Mouse (Mus musculus) kidney, postnatal 0 days (tissue): ENCODE measurements around the gene Scd2. TPM values are rescaled to one million over a fixed set of nuclear protein-coding genes. Genes with fewer than 3 reads are reported as not detected.
A peak's percentile ranks its signal among the peaks of the same experiment; 100 is the strongest.

ENCODE experiments used
- ATAC-seq: fragments of 200-750 bp; cut with Nextera tagmentation; replicated peaks from 2 replicates; pipeline ENCODE4 v1.8.0; 2017; ENCODE audit warnings: low read depth, moderate number of reproducible peaks, moderate TSS enrichment, moderate library complexity; ENCODE audit not compliant: low FRiP score
- DNase-seq: peaks from one replicate; pipeline ENCODE4 v3.0.0-alpha.2; 2016; ENCODE audit warnings: low spot score
- H3K27ac ChIP-seq: fragments of 300-500 bp; sonication (generic); 2 replicates; pipeline ENCODE4 v1.5.1; 2014; ENCODE audit warnings: mild to moderate bottlenecking
- H3K27me3 ChIP-seq: fragments of 300-500 bp; sonication (generic); 2 replicates; pipeline ENCODE4 v1.6.1; 2014; ENCODE audit warnings: low read length, mixed read lengths; ENCODE audit not compliant: insufficient read depth
- H3K36me3 ChIP-seq: fragments of 300-500 bp; sonication (generic); 2 replicates; pipeline ENCODE4 v1.6.1; 2014; ENCODE audit warnings: low read length, mixed read lengths; ENCODE audit not compliant: insufficient read depth
- H3K4me1 ChIP-seq: fragments of 300-500 bp; sonication (generic); replicated peaks from 2 replicates; pipeline ENCODE4 v1.6.1; 2014; ENCODE audit warnings: antibody characterized with exemption, low read length, mixed read lengths; ENCODE audit not compliant: insufficient read depth
- H3K4me2 ChIP-seq: fragments of 300-500 bp; sonication (generic); 2 replicates; pipeline ENCODE4 v1.6.1; 2014; ENCODE audit warnings: mild to moderate bottlenecking, low read length, moderate library complexity, mixed read lengths
- H3K4me3 ChIP-seq: fragments of 300-500 bp; sonication (generic); replicated peaks from 2 replicates; pipeline ENCODE4 v1.5.1; 2014; ENCODE audit warnings: low read depth, low read length
- H3K9ac ChIP-seq: fragments of 300-500 bp; sonication (generic); 2 replicates; pipeline ENCODE4 v1.6.1; 2014; ENCODE audit warnings: low read depth, low read length
- H3K9me3 ChIP-seq: fragments of 300-500 bp; sonication (generic); replicated peaks from 2 replicates; pipeline ENCODE4 v1.6.1; 2016; ENCODE audit warnings: low read length, inconsistent platforms, mixed read lengths
- CTCF ChIP-seq: IDR thresholded peaks from 2 replicates; pipeline ENCODE4 v1.5.1; 2016; ENCODE audit warnings: antibody characterized with exemption, low read depth, mild to moderate bottlenecking, moderate library complexity
- WGBS: fragments of 180-500 bp; shearing (Covaris S2); extraction: QIAGEN DNeasy Blood & Tissue Kit; methylation state at CpG from one replicate; pipeline ENCODE4 v1.1.7; 2014; 5-methylcytosine and 5-hydroxymethylcytosine counted together
- polyA plus RNA-seq: library from polyadenylated mRNA; unstranded; fragments of >200 nt; fragmentation: Nextera tagmentation; extraction: Ambion mirVana; gene quantifications from 2 replicates; pipeline ENCODE4 v1.2.1, GENCODE M21; 2015

Gene Scd2
- polyA plus RNA-seq, 1 experiment from 2014 or later: 81.1 TPM

DNA sequence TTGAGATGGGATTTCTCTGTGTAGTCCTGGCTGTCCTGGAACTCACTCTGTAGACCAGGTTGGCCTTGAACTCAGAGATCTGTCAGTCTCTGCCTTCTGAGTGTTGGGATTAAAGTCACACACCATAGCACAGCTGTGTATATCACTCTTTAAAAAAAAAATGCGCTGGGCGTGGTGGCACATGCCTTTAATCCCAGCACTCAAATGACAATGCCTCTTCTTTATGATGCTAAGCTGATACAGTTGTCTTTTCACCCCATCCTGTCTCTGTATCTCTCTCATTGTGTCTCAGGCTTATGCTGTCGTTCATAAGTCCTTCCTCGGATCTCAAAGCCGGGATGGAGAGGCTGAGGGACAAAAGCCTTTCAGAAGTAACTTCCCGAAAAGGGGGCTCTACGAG, 31.7 kb upstream of the Scd2 start:
- Histone ChIP-seq H3K4me2 (no peak overlapping the region), H3K36me3 (no peaks in the 10 kb centered on the region), H3K27ac (no peak overlapping the region), H3K4me3 (no peak overlapping the region), H3K9ac (no peak overlapping the region), H3K4me1 (no peaks in the 10 kb centered on the region), H3K27me3 (no peaks in the 10 kb centered on the region), H3K9me3 (no peaks in the 10 kb centered on the region)
- TF ChIP-seq CTCF: no peak
- ATAC-seq: no peak
- WGBS: 84% methylated on average over 7 of the region's 7 CpGs
- DNase-seq: no peak

GRCm38 (mm10) chr19:44263581-44263980, 29.9 kb upstream of the Scd2 start:
- no peak for TF ChIP-seq CTCF
- DNase-seq: no peak
- Histone ChIP-seq H3K4me2 (no peak overlapping the region), H3K4me3 (no peak overlapping the region), H3K9ac (no peak overlapping the region), H3K36me3 (no peaks in the 10 kb centered on the region), H3K4me1 (peaks cover 6% of the 10 kb centered on the region; the same call in 1 of the 2 replicates), H3K9me3 (no peaks in the 10 kb centered on the region), H3K27ac (no peak overlapping the region), H3K27me3 (no peaks in the 10 kb centered on the region)
- 73% methylated on average over 3 of the region's 3 CpGs for WGBS
- no peak for ATAC-seq

DNA sequence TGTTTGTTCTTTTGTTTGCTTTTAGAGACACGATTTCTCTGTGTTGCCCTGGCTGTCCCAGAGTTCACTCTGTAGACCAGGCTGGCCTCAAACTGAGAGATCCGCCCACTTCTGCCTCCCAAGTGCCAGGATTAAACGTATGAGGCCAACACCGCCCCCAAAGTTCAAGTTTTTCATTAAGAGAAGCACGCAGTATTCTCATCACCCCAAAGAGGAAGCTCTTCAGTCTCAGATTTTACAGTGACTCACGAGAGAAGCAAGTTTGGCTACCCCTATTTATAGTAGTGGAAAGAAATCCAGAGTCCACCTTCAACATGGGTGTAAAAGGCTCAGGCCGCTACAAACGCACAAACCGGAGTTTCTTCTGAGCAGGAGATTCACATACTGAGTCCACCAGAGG, 29.2 kb upstream of the Scd2 start:
- no peak for TF ChIP-seq CTCF
- H3K4me3 ChIP-seq: no peak overlapping the region
- no peak overlapping the region for H3K9ac ChIP-seq
- H3K4me2 ChIP-seq: no peak overlapping the region
- ATAC-seq (no peak), DNase-seq (no peak)
- no peaks in the 10 kb centered on the region for H3K36me3 ChIP-seq
- no peaks in the 10 kb centered on the region for H3K27me3 ChIP-seq
- H3K4me1 ChIP-seq: peaks cover 6% of the 10 kb centered on the region; the same call in 1 of the 2 replicates
- no peaks in the 10 kb centered on the region for H3K9me3 ChIP-seq
- H3K27ac ChIP-seq: no peak overlapping the region
- 70% methylated on average over 9 of the region's 9 CpGs for WGBS

- Histone ChIP-seq H3K36me3 (no peaks in the 10 kb centered on the region), H3K27me3 (no peaks in the 10 kb centered on the region), H3K27ac (no peak overlapping the region), H3K4me1 (peaks cover 6% of the 10 kb centered on the region; the same call in 1 of the 2 replicates), H3K4me3 (no peak overlapping the region), H3K9me3 (no peaks in the 10 kb centered on the region), H3K4me2 (no peak overlapping the region), H3K9ac (no peak overlapping the region)
- 49% methylated on average over 7 of the region's 7 CpGs for WGBS
- DNase-seq (no peak), ATAC-seq (no peak)
- TF ChIP-seq CTCF: no peak
Measured at GRCm38 (mm10) chr19:44265300-44265699, 28.2 kb upstream of the Scd2 start.

DNA sequence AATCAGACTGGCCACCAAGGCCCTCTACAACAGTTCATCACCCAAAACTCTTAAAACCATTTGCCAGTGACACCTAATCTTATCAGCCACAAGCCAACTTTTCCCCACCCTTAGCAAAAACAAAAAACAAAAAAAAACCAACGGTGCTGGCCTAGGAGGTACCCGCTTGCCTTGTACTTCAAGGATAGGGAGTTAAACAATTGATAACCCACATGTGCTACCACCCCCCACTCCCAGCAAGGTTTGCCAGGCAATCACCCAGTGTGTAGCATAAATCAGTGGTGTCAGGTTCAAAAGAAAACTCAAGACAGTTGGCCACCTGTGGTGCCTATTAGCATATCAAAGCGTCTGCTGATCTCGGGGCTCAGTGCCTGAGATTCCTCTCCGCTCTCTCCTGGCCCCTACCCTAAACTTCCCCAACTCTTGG, 27.6 kb upstream of the Scd2 start:
- no peaks in the 10 kb centered on the region for H3K27me3 ChIP-seq
- peak overlapping the region; percentile 94; the same call in 1 of the 2 replicates for H3K27ac ChIP-seq
- H3K9ac ChIP-seq: no peak overlapping the region
- no peak for TF ChIP-seq CTCF
- no peak overlapping the region for H3K4me2 ChIP-seq
- H3K4me3 ChIP-seq: no peak overlapping the region
- 57% methylated on average over 5 of the region's 5 CpGs for WGBS
- H3K9me3 ChIP-seq: no peaks in the 10 kb centered on the region
- ATAC-seq (no peak), DNase-seq (no peak)
- peaks cover 6% of the 10 kb centered on the region; the same call in 1 of the 2 replicates for H3K4me1 ChIP-seq
- no peaks in the 10 kb centered on the region for H3K36me3 ChIP-seq

GRCm38 (mm10) chr19:44266458-44266823, 27.0 kb upstream of the Scd2 start:
- H3K9ac ChIP-seq: no peak overlapping the region
- DNase-seq: no peak

DNA sequence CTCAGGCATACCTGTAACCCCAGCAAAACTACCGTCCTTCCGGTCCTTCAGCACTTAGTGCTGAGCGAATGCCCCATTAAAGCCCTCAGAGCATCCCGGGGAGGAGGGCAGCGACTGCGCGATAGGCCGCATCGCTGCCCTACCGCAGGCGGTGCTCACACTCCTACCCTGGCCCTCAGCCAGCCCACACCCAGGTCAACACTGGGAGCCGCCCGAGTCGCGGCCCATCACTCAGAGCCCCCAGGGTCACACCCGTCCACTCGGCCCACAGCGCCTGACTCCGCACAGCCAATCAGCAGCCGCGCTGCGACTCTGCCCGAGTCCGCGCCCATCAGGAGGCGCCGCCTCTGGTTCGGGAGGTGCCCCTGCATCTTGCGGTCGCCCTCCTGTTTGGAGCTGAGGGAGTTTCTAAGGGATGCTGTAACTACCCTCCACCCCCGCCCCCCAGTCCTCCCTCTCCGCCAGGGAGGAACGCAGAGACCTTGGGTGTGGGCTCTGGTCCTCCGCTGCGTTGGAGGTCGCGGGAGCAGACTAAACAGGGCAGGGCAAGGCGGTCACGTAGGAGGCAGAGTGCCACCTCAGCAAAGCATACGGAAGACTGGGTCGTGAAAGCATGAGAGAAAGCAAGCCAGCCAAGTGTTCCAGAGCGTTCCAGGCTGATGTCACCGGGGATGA, 26.5 kb upstream of the Scd2 start:
- no peaks in the 10 kb centered on the region for H3K9me3 ChIP-seq
- peak overlapping the region; percentile 94 for H3K27ac ChIP-seq
- DNase-seq: peak; percentile 93
- ATAC-seq: peak; percentile 98
- H3K27me3 ChIP-seq: no peaks in the 10 kb centered on the region
- WGBS: under 1% methylated on average over 43 of the region's 43 CpGs
- H3K4me1 ChIP-seq: peaks cover 6% of the 10 kb centered on the region; the same call in 1 of the 2 replicates
- H3K4me3 ChIP-seq: peak overlapping the region; percentile 53
- peak overlapping the region; percentile 82 for H3K4me2 ChIP-seq
- peak overlapping the region; percentile 67 for H3K9ac ChIP-seq
- H3K36me3 ChIP-seq: no peaks in the 10 kb centered on the region
- peak; percentile 61 for TF ChIP-seq CTCF

More at GRCm38 (mm10) chr19:44266458-44266823, 27.0 kb upstream of the Scd2 start:
- H3K36me3 ChIP-seq: no peaks in the 10 kb centered on the region
- no peaks in the 10 kb centered on the region for H3K27me3 ChIP-seq
- ATAC-seq: 0 out of 2 replicates have a peak, but pooled peaks have one; percentile 6
- WGBS: 13% methylated on average over 6 of the region's 6 CpGs
- peak overlapping the region; percentile 94 for H3K27ac ChIP-seq
- peak overlapping the region; percentile 82 for H3K4me2 ChIP-seq
- H3K9me3 ChIP-seq: no peaks in the 10 kb centered on the region
- no peak; the same call in 1 of the 2 replicates for TF ChIP-seq CTCF
- peaks cover 6% of the 10 kb centered on the region; the same call in 1 of the 2 replicates for H3K4me1 ChIP-seq
- H3K4me3 ChIP-seq: peak overlapping the region; percentile 53
